Mouse (Mus musculus): ENCODE measurements around the gene Pgf.

DNA sequence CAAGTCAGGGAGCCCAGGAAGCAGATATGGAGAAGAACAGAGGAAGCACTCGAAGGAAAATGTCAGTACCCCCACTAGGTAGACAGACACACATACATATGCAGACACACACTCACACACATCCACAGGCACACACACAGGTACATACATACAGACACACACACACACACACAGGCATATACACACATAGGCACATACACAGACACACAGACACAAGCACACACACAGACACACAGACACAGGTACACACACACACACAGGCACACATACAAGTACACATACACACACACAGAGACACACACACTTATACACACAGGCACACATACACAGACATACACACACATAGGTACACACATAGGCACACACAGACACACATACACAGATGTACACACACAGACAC lies 22.4 kb upstream of the Pgf start:
- TF ChIP-seq POLR2A (IDR thresholded peaks at IDR 0.05; ENCODE audit: low read depth, low read length), result no peak
- no peak for TF ChIP-seq CTCF (IDR thresholded peaks at IDR 0.05; ENCODE audit: extremely low read depth, insufficient read depth, insufficient read length, insufficient replicate concordance)
